Mouse (Mus musculus) layer of hippocampus, adult 2 months (tissue): ENCODE measurements at regions not wholly inside any gene's neighbourhood (a gene's known extent, or its start where the extent isn't known, plus 50 kb on each side); places are given as distances from the start of the nearest gene placed in this dataset.

Source experiments
- DNase-seq, 2 experiments: peaks; one replicate each; pipeline ENCODE4 v3.0.0; 2022; ENCODE audit warnings: low spot score in 2 of 2
- H3K27ac ChIP-seq: fragments of 200-600 bp; 2 replicates; pipeline ENCODE4 v1.8.1; 2022
- H3K4me3 ChIP-seq: fragments of 200-600 bp; 2 replicates; pipeline ENCODE4 v1.8.1; 2022; ENCODE audit warnings: mild to moderate bottlenecking
- CTCF ChIP-seq: fragments of 200-600 bp; conservative IDR thresholded peaks from 2 replicates; pipeline ENCODE4 v1.8.1; 2022; ENCODE audit warnings: antibody characterized with exemption, mild to moderate bottlenecking, moderate library complexity

- Histone ChIP-seq H3K4me3 (no peak overlapping the region), H3K27ac (peak overlapping the region; percentile 79)
- peak in 1 of 2 experiments; percentile 28 for DNase-seq
- no peak for TF ChIP-seq CTCF
These were observed 1975.9 kb upstream of the Gm12353 start for GRCm38 (mm10) chr4:17629367-17629766.

GRCm38 (mm10) chr4:17635549-17636530, 1969.4 kb upstream of the Gm12353 start:
- peak overlapping the region; percentile 8; the same call in 1 of the 2 replicates for H3K4me3 ChIP-seq
- no peak for TF ChIP-seq CTCF
- H3K27ac ChIP-seq, result peak overlapping the region; percentile 91
- DNase-seq, result peak; percentile 73 to 87

- TF ChIP-seq CTCF, result no peak
- Histone ChIP-seq H3K27ac (no peak overlapping the region), H3K4me3 (no peak overlapping the region)
- DNase-seq, result no peak
These were observed 1958.5 kb upstream of the Gm12353 start for GRCm38 (mm10) chr4:17646712-17647111.

GRCm38 (mm10) chr4:17649350-17649749, 1955.9 kb upstream of the Gm12353 start:
- TF ChIP-seq CTCF, result no peak
- DNase-seq, result no peak
- no peak overlapping the region for H3K4me3 ChIP-seq
- H3K27ac ChIP-seq, result no peak overlapping the region

- no peak for TF ChIP-seq CTCF
- no peak for DNase-seq
- Histone ChIP-seq H3K27ac (no peak overlapping the region), H3K4me3 (no peak overlapping the region)
These were observed 1951.7 kb upstream of the Gm12353 start for GRCm38 (mm10) chr4:17653551-17653950.

- TF ChIP-seq CTCF, result no peak
- H3K4me3 ChIP-seq, result no peak overlapping the region
- H3K27ac ChIP-seq, result no peak overlapping the region
- no peak for DNase-seq
These were observed 1937.9 kb upstream of the Gm12353 start for GRCm38 (mm10) chr4:17667267-17667850.
